Mouse (Mus musculus) kidney, adult 2 months (tissue): ENCODE measurements around the gene Fam83g. TPM values are rescaled to one million over a fixed set of nuclear protein-coding genes. Genes with fewer than 3 reads are reported as not detected.
A peak's percentile ranks its signal among the peaks of the same experiment; 100 is the strongest.

Source experiments
- DNase-seq: peaks from one replicate; pipeline ENCODE4 v3.0.0; 2021
- H3K27ac ChIP-seq: fragments of 200-500 bp; 2 replicates; pipeline ENCODE4 v1.5.1; 2012; ENCODE audit warnings: low read depth, low read length, control low read depth, inconsistent platforms; ENCODE audit not compliant: insufficient read depth
- H3K27me3 ChIP-seq: fragments of 200-500 bp; replicated peaks from 2 replicates; pipeline ENCODE4 v1.6.1; 2012; ENCODE audit warnings: mild to moderate bottlenecking, moderate library complexity, low read length, inconsistent platforms; ENCODE audit not compliant: control insufficient read depth, insufficient read depth
- H3K36me3 ChIP-seq: fragments of 200-500 bp; 2 replicates; pipeline ENCODE4 v1.6.1; 2012; ENCODE audit warnings: mild to moderate bottlenecking, moderate library complexity, low read length, inconsistent platforms; ENCODE audit not compliant: control insufficient read depth, insufficient read depth
- H3K4me1 ChIP-seq: fragments of 200-500 bp; 2 replicates; pipeline ENCODE4 v1.6.1; 2011; ENCODE audit warnings: low read length; ENCODE audit not compliant: control insufficient read depth, insufficient read depth
- H3K4me3 ChIP-seq: fragments of 200-500 bp; 2 replicates; pipeline ENCODE4 v1.5.1; 2011; ENCODE audit warnings: mild to moderate bottlenecking, low read depth, low read length, control low read depth; ENCODE audit not compliant: insufficient read depth
- CTCF ChIP-seq: fragments of 200-500 bp; conservative IDR thresholded peaks from 2 replicates; pipeline ENCODE4 v1.5.1; 2011; ENCODE audit warnings: low read depth, mild to moderate bottlenecking, control low read depth, low read length, moderate library complexity, mixed read lengths; ENCODE audit not compliant: insufficient read depth, insufficient read length
- POLR2A ChIP-seq: fragments of 200-500 bp; IDR thresholded peaks from one replicate; pipeline ENCODE4 v1.6.1; 2011; ENCODE audit warnings: low read depth, low read length, control low read depth
- WGBS: fragments of 180-500 bp; shearing (Covaris S2); methylation state at CpG from one replicate; pipeline ENCODE4 v1.1.7; 2018; 5-methylcytosine and 5-hydroxymethylcytosine counted together
- polyA plus RNA-seq: library from polyadenylated mRNA; depleted of rRNA; stranded (reverse); fragments of >200 nt; gene quantifications from 2 replicates; pipeline ENCODE4 v1.2.3, GENCODE M21; 2012

Gene Fam83g
- polyA plus RNA-seq, 1 experiment, result 15.4 TPM

DNA sequence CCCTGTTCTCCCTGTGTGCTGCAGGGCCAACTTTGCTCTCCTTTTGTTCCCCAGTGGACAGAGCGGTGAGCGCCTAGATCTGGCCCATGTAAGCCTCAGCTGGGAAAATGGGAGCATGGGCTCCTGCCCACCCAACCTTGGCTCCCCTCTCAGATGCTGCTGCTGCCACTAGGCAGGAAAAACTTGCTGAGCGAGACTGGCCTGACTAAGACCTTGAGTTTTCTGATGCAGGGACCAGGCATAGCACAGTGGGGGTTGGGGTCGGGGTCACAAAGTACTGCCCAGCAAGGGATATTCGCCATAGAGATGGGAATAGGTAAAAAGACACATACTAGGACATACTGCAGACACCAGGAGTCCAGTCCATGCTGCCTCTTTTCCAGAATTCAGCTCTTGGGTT lies 16.6 kb upstream of the Fam83g start:
- WGBS, result 95% methylated on average over 5 of the region's 5 CpGs

DNA sequence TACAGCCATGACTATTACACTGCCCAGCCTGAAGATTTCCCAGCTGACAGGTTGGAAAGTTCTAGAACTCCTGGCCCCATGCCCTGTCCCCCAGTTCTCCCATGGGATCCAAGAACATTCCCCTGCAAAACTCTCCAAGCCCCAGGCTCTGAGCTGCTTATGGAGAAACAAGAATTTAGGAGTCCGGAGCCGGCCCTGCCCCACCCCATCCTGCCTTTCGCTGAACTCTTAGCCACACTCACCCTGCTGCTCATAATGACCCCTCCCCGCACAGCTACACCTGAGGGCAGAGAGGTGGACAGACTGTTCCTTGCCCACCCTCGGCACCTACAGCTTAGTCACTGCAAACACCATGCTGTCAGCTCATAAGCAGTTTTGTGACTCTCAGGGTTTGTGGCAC lies 16.1 kb upstream of the Fam83g start:
- no peak for DNase-seq
- no peaks in the 10 kb centered on the region for H3K27me3 ChIP-seq
- H3K4me1 ChIP-seq, result no peaks in the 10 kb centered on the region
- WGBS, result 64% methylated on average over 5 of the region's 5 CpGs
- H3K36me3 ChIP-seq, result no peaks in the 10 kb centered on the region
- no peak overlapping the region for H3K4me3 ChIP-seq
- no peak for TF ChIP-seq POLR2A
- no peak for TF ChIP-seq CTCF
- no peak overlapping the region for H3K27ac ChIP-seq

More for the DNA sequence above, 16.6 kb upstream of the Fam83g start:
- Histone ChIP-seq H3K4me3 (no peak overlapping the region), H3K27ac (no peak overlapping the region), H3K27me3 (no peaks in the 10 kb centered on the region), H3K36me3 (no peaks in the 10 kb centered on the region), H3K4me1 (no peaks in the 10 kb centered on the region)
- no peak for TF ChIP-seq CTCF
- DNase-seq, result no peak

DNA sequence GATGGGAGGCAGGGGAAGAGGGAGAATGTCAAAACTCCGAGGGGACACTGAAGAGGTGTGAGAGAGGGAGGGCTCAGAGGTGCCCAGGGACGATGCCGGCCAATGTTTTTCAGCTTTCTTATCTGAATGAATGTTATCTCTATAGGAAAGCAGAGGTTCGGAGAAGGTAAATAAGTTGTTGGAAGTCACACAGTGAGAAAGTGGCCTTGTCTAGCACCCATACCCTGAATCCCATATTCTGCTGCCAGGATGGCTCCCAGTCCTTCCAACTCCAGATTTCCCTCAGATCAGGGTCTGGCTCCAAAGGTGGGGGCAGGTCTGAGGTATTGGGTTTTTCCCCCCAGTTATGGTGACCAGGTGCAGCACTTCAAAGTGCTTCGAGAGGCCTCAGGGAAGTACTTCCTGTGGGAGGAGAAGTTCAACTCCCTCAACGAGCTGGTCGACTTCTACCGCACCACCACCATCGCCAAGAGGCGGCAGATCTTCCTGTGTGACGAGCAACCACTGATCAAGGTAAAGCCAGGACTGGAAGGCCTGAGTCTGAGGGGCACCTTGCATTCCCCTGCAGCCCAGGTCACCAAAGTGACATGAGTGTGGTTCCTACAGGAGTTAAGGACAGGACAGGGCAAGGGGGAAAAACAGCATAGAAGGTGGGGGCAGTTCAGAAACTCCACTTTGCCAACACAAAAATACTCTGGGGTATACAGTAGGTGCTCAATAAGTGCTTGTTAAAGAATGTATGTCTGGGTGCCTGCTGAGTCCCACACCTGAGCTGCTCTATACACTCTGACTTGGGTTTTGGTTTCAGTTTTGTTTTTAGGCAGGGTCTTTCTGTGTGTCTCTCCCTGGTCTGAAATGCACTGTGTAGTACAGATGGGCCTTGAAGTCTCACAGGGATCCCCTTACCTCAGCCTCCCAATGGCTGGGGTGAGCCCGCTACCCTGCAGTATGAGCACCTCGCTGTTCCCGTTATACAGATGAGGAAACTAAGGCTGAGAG lies 14.1 kb upstream of the Fam83g start:
- H3K4me3 ChIP-seq, result no peak overlapping the region
- H3K36me3 ChIP-seq, result no peaks in the 10 kb centered on the region
- H3K27me3 ChIP-seq, result no peaks in the 10 kb centered on the region
- DNase-seq, result no peak
- no peak for TF ChIP-seq CTCF
- TF ChIP-seq POLR2A, result no peak
- no peaks in the 10 kb centered on the region for H3K4me1 ChIP-seq
- 81% methylated on average over 14 of the region's 14 CpGs for WGBS
- no peak overlapping the region for H3K27ac ChIP-seq

DNA sequence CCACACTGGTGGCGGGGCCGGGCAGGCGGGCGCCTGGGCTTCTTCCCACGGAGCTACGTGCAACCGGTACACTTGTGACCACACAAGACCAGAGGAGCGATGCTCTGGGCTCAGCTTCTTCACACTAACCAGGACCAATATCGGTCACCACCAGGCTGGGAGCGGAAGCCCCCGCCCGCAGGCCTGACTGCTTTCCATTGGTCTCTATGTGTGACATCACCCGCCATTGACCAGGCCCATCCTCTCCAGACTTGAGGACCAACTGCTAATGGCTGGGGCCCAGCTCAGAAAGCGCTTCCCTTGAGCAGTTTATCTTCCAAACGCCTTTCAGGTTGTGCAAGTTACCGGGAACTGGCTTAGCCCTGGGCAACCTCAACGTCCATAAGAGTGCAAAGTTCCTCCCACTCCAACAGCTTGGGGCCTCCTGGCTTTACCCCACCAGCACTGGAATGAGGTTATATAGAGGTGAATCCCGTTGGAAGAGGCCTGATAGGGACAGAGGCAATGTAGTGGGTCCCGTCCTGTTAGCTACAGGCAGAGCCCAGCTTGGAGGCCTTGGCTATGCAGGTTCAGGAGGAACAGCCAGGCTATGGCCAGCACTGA lies 12.0 kb upstream of the Fam83g start:
- WGBS, result 80% methylated on average over 19 of the region's 19 CpGs
- TF ChIP-seq CTCF, result no peak
- no peak for TF ChIP-seq POLR2A
- H3K4me3 ChIP-seq, result no peak overlapping the region
- no peaks in the 10 kb centered on the region for H3K27me3 ChIP-seq
- H3K27ac ChIP-seq, result no peak overlapping the region
- no peaks in the 10 kb centered on the region for H3K4me1 ChIP-seq
- no peak for DNase-seq
- H3K36me3 ChIP-seq, result no peaks in the 10 kb centered on the region

DNA sequence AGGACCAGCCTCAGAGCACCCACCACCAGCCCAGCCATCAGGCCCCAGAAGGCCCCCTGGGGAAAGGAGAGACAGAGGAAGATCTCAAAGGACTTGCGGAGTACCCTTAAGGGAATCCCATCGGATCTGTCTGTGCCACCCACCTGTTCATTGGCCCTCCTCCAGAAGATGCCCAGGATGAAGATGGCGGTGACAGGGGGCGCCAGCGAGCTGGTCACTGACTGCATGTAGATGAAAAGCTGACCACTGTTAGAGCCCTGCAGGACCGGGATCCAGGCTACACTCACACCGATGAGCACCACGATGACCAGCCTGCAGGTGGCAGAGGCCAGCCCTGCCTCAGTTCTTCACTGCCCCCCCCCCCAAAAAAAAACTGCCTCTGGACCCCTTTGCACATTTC lies 10.2 kb upstream of the Fam83g start:
- Histone ChIP-seq H3K4me1 (no peaks in the 10 kb centered on the region), H3K27ac (no peak overlapping the region), H3K4me3 (no peak overlapping the region), H3K36me3 (no peaks in the 10 kb centered on the region), H3K27me3 (no peaks in the 10 kb centered on the region)
- WGBS, result 35% methylated on average over 8 of the region's 8 CpGs
- TF ChIP-seq CTCF, result peak; percentile 57
- TF ChIP-seq POLR2A, result no peak
- peak; percentile 62 for DNase-seq

DNA sequence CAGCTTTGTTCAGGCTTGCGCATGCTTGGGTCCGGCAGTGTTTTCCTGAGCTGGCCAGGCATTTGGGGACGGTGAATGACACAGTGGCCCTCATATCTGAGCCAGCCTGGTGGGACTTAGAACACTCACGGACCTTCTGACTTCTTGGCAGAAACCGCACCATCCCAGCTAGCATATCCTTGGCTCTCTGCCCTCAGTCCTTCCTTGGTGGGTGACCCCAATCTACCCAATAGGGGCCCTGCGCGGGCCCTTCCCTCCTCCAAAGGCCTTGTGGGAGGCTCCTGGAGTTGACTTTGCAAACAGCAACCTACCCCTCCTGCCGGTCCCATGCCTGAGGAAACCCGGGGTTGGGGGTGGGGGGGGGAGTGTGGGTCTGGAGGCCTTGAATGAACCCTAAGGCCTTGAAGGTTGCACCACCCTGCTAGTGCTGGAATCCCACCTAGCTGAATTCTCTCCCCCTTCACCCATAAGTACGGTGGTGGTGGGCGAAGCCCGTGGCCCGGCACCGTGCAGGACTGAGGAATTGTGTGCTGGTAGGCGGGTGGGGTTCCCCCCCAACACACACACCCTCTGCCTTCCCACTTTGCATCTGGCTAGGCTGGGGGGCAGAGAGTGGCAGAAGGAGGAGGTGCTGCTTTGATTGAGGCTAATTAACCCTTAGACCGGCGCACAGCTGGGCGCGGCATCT lies 9.6 kb upstream of the Fam83g start:
- no peak for DNase-seq
- 48% methylated on average over 19 of the region's 19 CpGs for WGBS

DNA sequence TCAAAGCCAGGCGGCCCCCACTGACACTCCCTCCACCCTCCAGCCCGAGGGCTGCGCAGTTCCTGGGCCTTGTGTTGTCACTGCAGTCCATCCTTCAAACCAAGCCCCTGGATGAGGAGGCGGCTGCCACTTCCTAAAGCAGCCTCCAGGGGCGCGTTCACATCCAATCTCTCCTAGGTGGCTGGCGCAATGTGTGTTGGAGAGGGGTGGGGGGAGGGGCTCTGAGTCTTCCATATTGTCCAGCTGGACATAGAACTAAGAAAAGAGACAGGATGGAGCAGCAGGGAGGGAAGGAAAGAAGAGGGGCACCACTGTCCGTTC lies 9.1 kb upstream of the Fam83g start:
- Histone ChIP-seq H3K27me3 (no peaks in the 10 kb centered on the region), H3K4me1 (no peaks in the 10 kb centered on the region), H3K4me3 (no peak overlapping the region), H3K36me3 (no peaks in the 10 kb centered on the region), H3K27ac (no peak overlapping the region)
- TF ChIP-seq POLR2A (no peak), CTCF (peak; percentile 36; the same call in 1 of the 2 replicates)
- no peak for DNase-seq
- WGBS, result 31% methylated on average over 8 of the region's 8 CpGs

More for the DNA sequence above, 9.6 kb upstream of the Fam83g start:
- no peaks in the 10 kb centered on the region for H3K4me1 ChIP-seq
- no peak for TF ChIP-seq POLR2A
- TF ChIP-seq CTCF, result no peak
- H3K27me3 ChIP-seq, result no peaks in the 10 kb centered on the region
- no peaks in the 10 kb centered on the region for H3K36me3 ChIP-seq
- H3K27ac ChIP-seq, result no peak overlapping the region
- no peak overlapping the region for H3K4me3 ChIP-seq
